ENCODE assay signal across 9 mouse cellular contexts in the genomic region with DNA sequence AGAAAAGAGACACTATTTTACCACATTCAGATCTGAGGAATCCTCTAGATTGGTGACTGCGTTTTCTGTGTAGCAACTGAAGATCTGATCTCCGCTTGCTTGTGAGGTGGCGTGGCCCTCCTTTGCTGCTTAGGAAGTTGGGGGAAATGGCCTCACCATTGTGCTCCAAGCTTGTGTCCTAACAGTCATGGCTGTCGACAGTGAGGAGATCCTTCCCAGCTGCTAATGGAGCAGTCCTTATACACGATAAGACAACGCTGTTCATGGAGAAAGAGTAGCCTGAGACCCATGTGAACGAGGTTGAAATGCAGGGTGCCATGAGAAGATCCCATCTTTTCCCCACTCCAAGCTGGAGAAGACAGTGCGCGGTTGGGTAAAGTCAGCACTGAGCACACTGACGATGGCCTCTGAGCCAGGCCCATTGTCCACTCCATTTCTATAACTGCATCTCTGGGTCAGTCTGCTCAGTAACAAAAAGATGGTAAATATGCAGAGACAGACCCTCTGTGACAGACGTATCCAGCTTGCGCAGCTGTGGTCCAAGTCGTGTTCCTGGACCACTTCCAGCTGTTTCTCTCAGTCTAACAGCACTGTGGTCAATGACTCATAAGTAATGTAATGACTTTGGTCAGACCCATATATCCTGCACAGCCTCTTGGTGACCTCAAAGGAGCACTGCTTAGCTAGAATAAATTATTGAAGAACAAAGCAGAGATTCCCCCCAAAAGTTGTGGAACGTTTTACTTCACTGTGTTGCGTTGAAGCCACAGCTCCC. TPM values are rescaled to one million over a fixed set of nuclear protein-coding genes. Genes with fewer than 3 reads are reported as not detected.
DNase-seq lines count a peak whose midpoint lies in the region; ATAC-seq and TF ChIP-seq lines count a peak whose summit lies in the region.
"Had no signal": no experiment of that assay in that cellular context is flagged by ENCODE, and none has a peak within 500 bp of the region (broad histone marks: within the 10 kb centered on the region; RNA-seq: fewer than 3 reads in every experiment).

No protein-coding gene starts in this region.

- no peaks in the 10 kb centered on the region for H3K27me3 ChIP-seq in heart, embryonic 11.5 days (ENCODE audit: control insufficient read depth, insufficient read depth, low read length)
- no peaks in the 10 kb centered on the region for H3K27me3 ChIP-seq in CH12.LX (replicated peaks)
- no peaks in the 10 kb centered on the region for H3K27me3 ChIP-seq in heart, embryonic 16.5 days (ENCODE audit: control insufficient read depth, insufficient read depth, low read length)
- H3K27me3 ChIP-seq: forebrain, embryonic 15.5 days had no signal

- 70% methylated on average over 15 of the region's 15 CpGs for WGBS in heart, embryonic 11.5 days (ENCODE audit: insufficient replicate concordance)
- WGBS in heart, embryonic 16.5 days, result 64% methylated on average over 15 of the region's 15 CpGs

- H3K4me3 ChIP-seq in heart, embryonic 11.5 days (ENCODE audit: low read depth, low read length), result no peak overlapping the region
- H3K4me3 ChIP-seq in CH12.LX (replicated peaks in 1 of 3; ENCODE audit: low read depth in 2 of 3, low read length in 2 of 3, poor library complexity in 1 of 3), result no peak overlapping the region
- H3K4me3 ChIP-seq in heart, embryonic 16.5 days (ENCODE audit: low read length), result no peak overlapping the region
- H3K4me3 ChIP-seq: forebrain, embryonic 15.5 days had no signal

- in situ Hi-C loops in CH12.LX (cut with MboI; ENCODE audit: low pct_ligation_motif_present, low pct_unique_long_range_greater_than_20kb, low sequenced_read_pairs), result no loop called here

- no peak for TF ChIP-seq CTCF in CH12.LX (conservative IDR thresholded peaks at IDR 0.05 in 1 of 2, IDR thresholded peaks at IDR 0.05 in 1 of 2; ENCODE audit: low read depth in 2 of 2, low read length in 2 of 2)

- H3K27ac ChIP-seq in heart, embryonic 11.5 days (ENCODE audit: low read depth, low read length), result no peak overlapping the region
- no peak overlapping the region for H3K27ac ChIP-seq in CH12.LX (ENCODE audit: insufficient read depth, low read depth)
- H3K27ac ChIP-seq in heart, embryonic 16.5 days (ENCODE audit: low read length), result peak overlapping the region; percentile 46
- H3K27ac ChIP-seq: forebrain, embryonic 15.5 days had no signal

- TF ChIP-seq POLR2A in CH12.LX (IDR thresholded peaks at IDR 0.05; ENCODE audit: low read depth, low read length), result no peak

- H3K9ac ChIP-seq in heart, embryonic 11.5 days (ENCODE audit: low read depth, low read length), result no peak overlapping the region
- no peak overlapping the region for H3K9ac ChIP-seq in CH12.LX (ENCODE audit: insufficient read depth, low read depth)
- no peak overlapping the region for H3K9ac ChIP-seq in heart, embryonic 16.5 days (ENCODE audit: low read length)
- H3K9ac ChIP-seq: forebrain, embryonic 15.5 days had no signal

- H3K4me2 ChIP-seq in heart, embryonic 11.5 days, result no peak overlapping the region
- no peak overlapping the region for H3K4me2 ChIP-seq in CH12.LX (ENCODE audit: insufficient read depth, low read depth, poor library complexity, severe bottlenecking)
- no peak overlapping the region for H3K4me2 ChIP-seq in heart, embryonic 16.5 days (ENCODE audit: low read depth, low read length)
- H3K4me2 ChIP-seq: forebrain, embryonic 15.5 days had no signal

- TF ChIP-seq EP300 in CH12.LX (IDR thresholded peaks at IDR 0.05; ENCODE audit: low read length), result peak; percentile 90

- peak; percentile 96 for DNase-seq in heart, adult 11 months
- peak; percentile 33 for DNase-seq in CH12.LX (ENCODE audit: extremely low read depth)
- peak; percentile 52 for DNase-seq in lung, postnatal 14 days
- no peak for DNase-seq in layer of hippocampus, adult 18-20 months (ENCODE audit: low spot score in 2 of 2)
- no peak for DNase-seq in right cerebral cortex, postnatal 14 days
- DNase-seq in layer of hippocampus, postnatal 36 days, result no peak

- dilution Hi-C loops in CH12.LX (cut with MboI; ENCODE audit: extremely low pct_ligation_motif_present, extremely low pct_unique_long_range_greater_than_20kb, low sequenced_read_pairs), result no loop called here

- no peaks in the 10 kb centered on the region for H3K9me3 ChIP-seq in heart, embryonic 11.5 days (replicated peaks; ENCODE audit: control insufficient read depth, low read length)
- peaks cover 4% of the 10 kb centered on the region for H3K9me3 ChIP-seq in CH12.LX (replicated peaks; ENCODE audit: low read length)
- H3K9me3 ChIP-seq in heart, embryonic 16.5 days (replicated peaks; ENCODE audit: control insufficient read depth, low read length), result peaks cover 6% of the 10 kb centered on the region; the same call in 1 of the 2 replicates
- H3K9me3 ChIP-seq: forebrain, embryonic 15.5 days had no signal

- no peaks in the 10 kb centered on the region for H3K4me1 ChIP-seq in heart, embryonic 11.5 days (ENCODE audit: control insufficient read depth, insufficient read depth, low read length)
- H3K4me1 ChIP-seq in CH12.LX (ENCODE audit: control insufficient read depth in 1 of 2, insufficient read depth in 2 of 2), result peaks cover 0 to 11% of the 10 kb centered on the region in 2 experiments; a peak in 3 of 4 replicates
- H3K4me1 ChIP-seq in heart, embryonic 16.5 days (ENCODE audit: control insufficient read depth, insufficient read depth, low read length), result no peaks in the 10 kb centered on the region
- H3K4me1 ChIP-seq: forebrain, embryonic 15.5 days had no signal

- H3K36me3 ChIP-seq in heart, embryonic 11.5 days (ENCODE audit: control insufficient read depth, insufficient read depth, low read length), result no peaks in the 10 kb centered on the region
- no peaks in the 10 kb centered on the region for H3K36me3 ChIP-seq in CH12.LX (replicated peaks in 1 of 2; ENCODE audit: control insufficient read depth in 1 of 2, insufficient read depth in 1 of 2, low read length in 1 of 2)
- H3K36me3 ChIP-seq in heart, embryonic 16.5 days (ENCODE audit: control insufficient read depth, insufficient read depth), result no peaks in the 10 kb centered on the region
- H3K36me3 ChIP-seq: forebrain, embryonic 15.5 days had no signal

- no peaks in the 10 kb centered on the region for H3K79me2 ChIP-seq in CH12.LX (replicated peaks; ENCODE audit: control insufficient read depth, extremely low read depth, insufficient read depth, poor library complexity, severe bottlenecking)

- ATAC-seq in heart, embryonic 11.5 days (replicated peaks; ENCODE audit: insufficient number of reproducible peaks, low FRiP score, low TSS enrichment), result no peak
- peak; percentile 62 for ATAC-seq in heart, embryonic 16.5 days (replicated peaks; ENCODE audit: extremely low read depth, insufficient read depth, low FRiP score)
- ATAC-seq: forebrain, embryonic 15.5 days had no signal

- no peak; the same call in 1 of the 2 replicates for TF ChIP-seq RAD21 in CH12.LX (IDR thresholded peaks at IDR 0.05; ENCODE audit: low read depth, low read length)

TF ChIP-seq in CH12.LX, 34 proteins besides CTCF, POLR2A, EP300 and RAD21:
- TF ChIP-seq IRF4 (IDR thresholded peaks at IDR 0.05; ENCODE audit: low read depth, low read length) (peak; percentile 85), RCOR1 (conservative IDR thresholded peaks at IDR 0.05; ENCODE audit: low read depth, low read length) (0 out of 2 replicates have a peak, but pooled peaks have one; percentile 41), JUND (conservative IDR thresholded peaks at IDR 0.05; ENCODE audit: low read depth, low read length) (peak; percentile 78; the same call in 1 of the 2 replicates), TBP (conservative IDR thresholded peaks at IDR 0.05; ENCODE audit: low read depth, low read length) (no peak), MXI1 (IDR thresholded peaks at IDR 0.05; ENCODE audit: low read depth, low read length) (no peak), KAT2A (IDR thresholded peaks at IDR 0.05; ENCODE audit: insufficient replicate concordance, low read length) (no peak), UBTF (IDR thresholded peaks at IDR 0.05; ENCODE audit: low read depth, low read length) (no peak), NELFE (IDR thresholded peaks at IDR 0.05; ENCODE audit: low read depth, low read length) (no peak), CHD1 (IDR thresholded peaks at IDR 0.05; ENCODE audit: low read depth, low read length) (no peak), MEF2A (IDR thresholded peaks at IDR 0.05; ENCODE audit: borderline replicate concordance, low read depth, low read length) (peak; percentile 33; the same call in 1 of the 2 replicates), SMC3 (IDR thresholded peaks at IDR 0.05; ENCODE audit: low read depth, low read length) (no peak), HCFC1 (IDR thresholded peaks at IDR 0.05; ENCODE audit: low read depth, low read length) (no peak), PAX5 (IDR thresholded peaks at IDR 0.05; ENCODE audit: low read length) (no peak), JUN (IDR thresholded peaks at IDR 0.05; ENCODE audit: insufficient read depth, low read depth, low read length) (peak; percentile 79), ETS1 (conservative IDR thresholded peaks at IDR 0.05; ENCODE audit: low read depth, low read length) (peak; percentile 87), ZKSCAN1 (IDR thresholded peaks at IDR 0.05; ENCODE audit: borderline replicate concordance, low read depth, low read length) (no peak), ELF1 (IDR thresholded peaks at IDR 0.05; ENCODE audit: low read depth, low read length) (no peak), ZC3H11A (IDR thresholded peaks at IDR 0.05; ENCODE audit: low read depth, low read length) (no peak), ZNF384 (IDR thresholded peaks at IDR 0.05; ENCODE audit: low read depth, low read length) (no peak), BHLHE40 (IDR thresholded peaks at IDR 0.05; ENCODE audit: low read depth, low read length) (peak; percentile 64), MYC (IDR thresholded peaks at IDR 0.05; ENCODE audit: low read depth, low read length) (no peak), E2F4 (IDR thresholded peaks at IDR 0.05; ENCODE audit: insufficient replicate concordance, low read depth, low read length) (no peak), USF1 (IDR thresholded peaks at IDR 0.05; ENCODE audit: low read depth, low read length) (no peak), CHD2 (IDR thresholded peaks at IDR 0.05; ENCODE audit: low read length) (no peak), NRF1 (IDR thresholded peaks at IDR 0.05; ENCODE audit: low read depth, low read length) (peak; percentile 43; the same call in 1 of the 2 replicates), TCF12 (IDR thresholded peaks at IDR 0.05; ENCODE audit: low read depth, low read length) (peak; percentile 69)
TF ChIP-seq in CH12.LX: peak in this region for 9.

RNA-seq across cellular contexts. Expression of gene Lrrc17, which starts 15.1 kb away (rescaled TPM):
- polyA plus RNA-seq in heart, embryonic 11.5 days (2014; fragmentation: Nextera tagmentation; extraction: Ambion mirVana), result 5.0 and 5.1 TPM in 2 replicates
- total RNA-seq in CH12.LX (2012; rRNA removed) (not detected in 2 replicates), CH12.LX (2014; rRNA removed) (not detected in 2 replicates)
- not detected in 2 replicates for polyA plus RNA-seq in CH12.LX (2012; ENCODE audit: insufficient read length, low read depth)
- 24.0 and 26.9 TPM in 2 replicates for polyA plus RNA-seq in heart, embryonic 16.5 days (2015; fragmentation: Nextera tagmentation; extraction: Ambion mirVana)
- total RNA-seq in layer of hippocampus, adult 18-20 months (2021), result under 1 TPM; 0.15 to 0.20 TPM
- total RNA-seq in layer of hippocampus, postnatal 36 days (2021), result under 1 TPM; 0.15 to 0.25 TPM

Comparison
In these comparisons a context has a peak if more than half of its experiments do, and no peak if none do; other contexts are left out.
1. DNase-seq: peak in heart, adult 11 months (single experiment), CH12.LX (single experiment) and lung, postnatal 14 days (single experiment); none in layer of hippocampus, adult 18-20 months (0 of 2), right cerebral cortex, postnatal 14 days (single experiment) and layer of hippocampus, postnatal 36 days (0 of 2).